In genomic region chr2:61058545-61059235, GRCm38 (mm10) we compare ENCODE assay signal across 9 mouse cellular contexts.
DNase-seq lines count a peak whose midpoint lies in the region; ATAC-seq and TF ChIP-seq lines count a peak whose summit lies in the region.
"Had no signal": no experiment of that assay in that cellular context is flagged by ENCODE, and none has a peak within 500 bp of the region (broad histone marks: within the 10 kb centered on the region; RNA-seq: fewer than 3 reads in every experiment).

No protein-coding gene starts in this region.

- ATAC-seq in forebrain, postnatal 0 days: no peak; the same call in 1 of the 2 replicates
- no peak for ATAC-seq in forebrain, embryonic 12.5 days (ENCODE audit: low FRiP score)
- peak; percentile 62 for ATAC-seq in lung, postnatal 0 days
- ATAC-seq in intestine, embryonic 15.5 days: no peak
- no peak for ATAC-seq in stomach, embryonic 16.5 days (ENCODE audit: insufficient read depth, low FRiP score)

- H3K4me2 ChIP-seq in forebrain, postnatal 0 days (ENCODE audit: low read depth): no peak overlapping the region
- no peak overlapping the region for H3K4me2 ChIP-seq in forebrain, embryonic 12.5 days
- no peak overlapping the region for H3K4me2 ChIP-seq in lung, postnatal 0 days (replicated peaks; ENCODE audit: low read depth, low read length)
- no peak overlapping the region for H3K4me2 ChIP-seq in intestine, embryonic 15.5 days (replicated peaks)
- peak overlapping the region; percentile 21; the same call in 1 of the 2 replicates for H3K4me2 ChIP-seq in stomach, embryonic 16.5 days (ENCODE audit: low read depth, low read length)

- no peaks in the 10 kb centered on the region for H3K4me1 ChIP-seq in forebrain, postnatal 0 days (ENCODE audit: insufficient read depth)
- peaks cover 5% of the 10 kb centered on the region; the same call in 1 of the 2 replicates for H3K4me1 ChIP-seq in forebrain, embryonic 12.5 days
- H3K4me1 ChIP-seq in lung, postnatal 0 days (ENCODE audit: insufficient read depth, low read depth, low read length): no peaks in the 10 kb centered on the region
- no peaks in the 10 kb centered on the region for H3K4me1 ChIP-seq in intestine, embryonic 15.5 days (replicated peaks)
- peaks cover 10% of the 10 kb centered on the region; the same call in 1 of the 2 replicates for H3K4me1 ChIP-seq in stomach, embryonic 16.5 days (ENCODE audit: control insufficient read depth, insufficient read depth, low read length)

- H3K36me3 ChIP-seq in forebrain, postnatal 0 days (ENCODE audit: insufficient read depth): no peaks in the 10 kb centered on the region
- H3K36me3 ChIP-seq in forebrain, embryonic 12.5 days (replicated peaks): no peaks in the 10 kb centered on the region
- no peaks in the 10 kb centered on the region for H3K36me3 ChIP-seq in lung, postnatal 0 days (ENCODE audit: insufficient read depth, low read length)
- H3K36me3 ChIP-seq in intestine, embryonic 15.5 days: no peaks in the 10 kb centered on the region
- H3K36me3 ChIP-seq in stomach, embryonic 16.5 days (ENCODE audit: control insufficient read depth, insufficient read depth, low read length): no peaks in the 10 kb centered on the region

- DNase-seq in forebrain, postnatal 0 days: peak; percentile 38
- peak; percentile 82 for DNase-seq in lung, postnatal 0 days (ENCODE audit: low spot score)
- DNase-seq in lung, adult 18-20 months: no peak
- no peak for DNase-seq in gastrocnemius, postnatal 10 days
- no peak for DNase-seq in urinary bladder, postnatal 10 days (ENCODE audit: low spot score)

- TF ChIP-seq CTCF in forebrain, postnatal 0 days (IDR thresholded peaks at IDR 0.05; ENCODE audit: low read depth): no peak
- TF ChIP-seq CTCF in lung, postnatal 0 days (IDR thresholded peaks at IDR 0.05): no peak; the same call in 1 of the 2 replicates

- no peak overlapping the region for H3K27ac ChIP-seq in forebrain, postnatal 0 days (ENCODE audit: low read depth, low read length)
- H3K27ac ChIP-seq in forebrain, embryonic 12.5 days: no peak overlapping the region
- no peak overlapping the region for H3K27ac ChIP-seq in lung, postnatal 0 days (ENCODE audit: low read length)
- 0 out of 2 replicates have a peak overlapping the region, but pooled peaks have one; percentile 13 for H3K27ac ChIP-seq in intestine, embryonic 15.5 days
- H3K27ac ChIP-seq in stomach, embryonic 16.5 days (ENCODE audit: low read length): peak overlapping the region; percentile 20; the same call in 1 of the 2 replicates
- H3K27ac ChIP-seq: layer of hippocampus, adult 2 months had no signal

- 10% methylated on average over 6 of the region's 6 CpGs for whole genome bisulfite sequencing in forebrain, postnatal 0 days
- 7% methylated on average over 6 of the region's 6 CpGs for WGBS in forebrain, embryonic 12.5 days
- WGBS in lung, postnatal 0 days: 17% methylated on average over 6 of the region's 6 CpGs
- WGBS in intestine, embryonic 15.5 days: 31% methylated on average over 6 of the region's 6 CpGs
- 30% methylated on average over 6 of the region's 6 CpGs for WGBS in stomach, embryonic 16.5 days

- no peaks in the 10 kb centered on the region for H3K9me3 ChIP-seq in forebrain, postnatal 0 days (ENCODE audit: low read length)
- H3K9me3 ChIP-seq in forebrain, embryonic 12.5 days: no peaks in the 10 kb centered on the region
- H3K9me3 ChIP-seq in lung, postnatal 0 days (ENCODE audit: low read length): no peaks in the 10 kb centered on the region
- H3K9me3 ChIP-seq in intestine, embryonic 15.5 days: no peaks in the 10 kb centered on the region
- no peaks in the 10 kb centered on the region for H3K9me3 ChIP-seq in stomach, embryonic 16.5 days (replicated peaks; ENCODE audit: control insufficient read depth, low read length)

- no peak overlapping the region for H3K4me3 ChIP-seq in forebrain, postnatal 0 days (ENCODE audit: low read depth, low read length)
- no peak overlapping the region for H3K4me3 ChIP-seq in forebrain, embryonic 12.5 days (replicated peaks)
- no peak overlapping the region for H3K4me3 ChIP-seq in lung, postnatal 0 days (ENCODE audit: low read depth, low read length)
- H3K4me3 ChIP-seq in intestine, embryonic 15.5 days (replicated peaks): no peak overlapping the region
- H3K4me3 ChIP-seq in stomach, embryonic 16.5 days (replicated peaks; ENCODE audit: low read length): no peak overlapping the region
- H3K4me3 ChIP-seq: layer of hippocampus, adult 2 months had no signal

- no peaks in the 10 kb centered on the region for H3K27me3 ChIP-seq in forebrain, postnatal 0 days (ENCODE audit: insufficient read depth, low read length)
- H3K27me3 ChIP-seq in forebrain, embryonic 12.5 days: no peaks in the 10 kb centered on the region
- no peaks in the 10 kb centered on the region for H3K27me3 ChIP-seq in lung, postnatal 0 days (replicated peaks; ENCODE audit: insufficient read depth, low read length)
- H3K27me3 ChIP-seq in intestine, embryonic 15.5 days (replicated peaks): no peaks in the 10 kb centered on the region
- no peaks in the 10 kb centered on the region for H3K27me3 ChIP-seq in stomach, embryonic 16.5 days (ENCODE audit: control insufficient read depth, insufficient read depth, low read length)

- TF ChIP-seq EP300 in lung, postnatal 0 days (IDR thresholded peaks at IDR 0.05): peak; percentile 62

- H3K9ac ChIP-seq in forebrain, postnatal 0 days: no peak overlapping the region
- H3K9ac ChIP-seq in forebrain, embryonic 12.5 days: no peak overlapping the region
- H3K9ac ChIP-seq in lung, postnatal 0 days (replicated peaks; ENCODE audit: low read depth): no peak overlapping the region
- H3K9ac ChIP-seq in intestine, embryonic 15.5 days: no peak overlapping the region
- no peak overlapping the region for H3K9ac ChIP-seq in stomach, embryonic 16.5 days (ENCODE audit: low read length)

Comparison
In these comparisons a context has a peak if more than half of its experiments do, and no peak if none do; other contexts are left out.
1. DNase-seq: peak in forebrain, postnatal 0 days (single experiment) and lung, postnatal 0 days (single experiment); none in lung, adult 18-20 months (0 of 2), gastrocnemius, postnatal 10 days (single experiment) and urinary bladder, postnatal 10 days (single experiment).
2. H3K27ac ChIP-seq: peak in intestine, embryonic 15.5 days (single experiment) and stomach, embryonic 16.5 days (single experiment); none in forebrain, postnatal 0 days (single experiment), forebrain, embryonic 12.5 days (single experiment) and lung, postnatal 0 days (single experiment).